Mouse (Mus musculus) bone marrow macrophage, adult 2 months (primary cell): ENCODE results near the gene Pip.

Experiments used
- CTCF ChIP-seq: IDR thresholded peaks from 2 replicates; pipeline ENCODE4 v1.5.1; 2012; ENCODE audit warnings: low read depth, mild to moderate bottlenecking, low read length, moderate library complexity
- POLR2A ChIP-seq: IDR thresholded peaks from 2 replicates; pipeline ENCODE4 v1.6.1; 2012; ENCODE audit warnings: mild to moderate bottlenecking, low read depth, low read length, borderline replicate concordance

GRCm38 (mm10) chr6:41847235-41847634 is at the start of gene Pip:
- TF ChIP-seq POLR2A (no peak), CTCF (no peak)
